Mouse (Mus musculus): Measurements from ENCODE around the gene Nfic. TPM values are rescaled to one million over a fixed set of nuclear protein-coding genes. Genes with fewer than 3 reads are reported as not detected.
A peak's percentile ranks its signal among the peaks of the same experiment; 100 is the strongest.

Gene Nfic
- polyA plus RNA-seq, 1 experiment = 26.7 TPM

- no peak for DNase-seq
- Histone ChIP-seq H3K4me1 (replicated peaks; ENCODE audit: control insufficient read depth, insufficient read depth, low read length) (peaks cover 8% of the 10 kb centered on the region; the same call in 1 of the 2 replicates), H3K36me3 (ENCODE audit: control insufficient read depth, insufficient read depth, low read length) (0 out of 2 replicates have a peak, but pooled peaks cover under 1% of the 10 kb centered on the region), H3K4me3 (ENCODE audit: control insufficient read depth, insufficient read depth, low read length) (peak overlapping the region; percentile 41), H3K27me3 (ENCODE audit: control insufficient read depth, insufficient read depth, low read length) (peaks cover 5% of the 10 kb centered on the region; the same call in 1 of the 2 replicates), H3K27ac (ENCODE audit: control insufficient read depth, insufficient read depth, low read length) (no peak overlapping the region)
- WGBS = 11% methylated on average over 35 of the region's 35 CpGs
- TF ChIP-seq CTCF (IDR thresholded peaks at IDR 0.05; ENCODE audit: borderline replicate concordance, control insufficient read depth, extremely low read depth, insufficient read depth, low read length, poor library complexity) = no peak
- TF ChIP-seq POLR2A (IDR thresholded peaks at IDR 0.05; ENCODE audit: control insufficient read depth, extremely low read depth, insufficient read depth, low read length, poor library complexity) = no peak
These were observed 26.4 kb upstream of the Nfic start for GRCm38 (mm10) chr10:81481605-81482532.

GRCm38 (mm10) chr10:81474461-81474860 is 19.0 kb upstream of the Nfic start:
- H3K4me1 ChIP-seq (replicated peaks; ENCODE audit: control insufficient read depth, insufficient read depth, low read length) = peaks cover 16% of the 10 kb centered on the region
- H3K27me3 ChIP-seq (ENCODE audit: control insufficient read depth, insufficient read depth, low read length) = peaks cover 10% of the 10 kb centered on the region
- no peak for DNase-seq
- no peak overlapping the region for H3K4me3 ChIP-seq (ENCODE audit: control insufficient read depth, insufficient read depth, low read length)
- no peak overlapping the region for H3K27ac ChIP-seq (ENCODE audit: control insufficient read depth, insufficient read depth, low read length)
- TF ChIP-seq CTCF (IDR thresholded peaks at IDR 0.05; ENCODE audit: borderline replicate concordance, control insufficient read depth, extremely low read depth, insufficient read depth, low read length, poor library complexity) = no peak
- no peak for TF ChIP-seq POLR2A (IDR thresholded peaks at IDR 0.05; ENCODE audit: control insufficient read depth, extremely low read depth, insufficient read depth, low read length, poor library complexity)
- no peaks in the 10 kb centered on the region for H3K36me3 ChIP-seq (ENCODE audit: control insufficient read depth, insufficient read depth, low read length)
- 73% methylated on average over 10 of the region's 10 CpGs for WGBS

GRCm38 (mm10) chr10:81473003-81473451 is 17.6 kb upstream of the Nfic start:
- DNase-seq = peak; percentile 47
- no peaks in the 10 kb centered on the region for H3K36me3 ChIP-seq (ENCODE audit: control insufficient read depth, insufficient read depth, low read length)
- 4% methylated on average over 22 of the region's 22 CpGs for WGBS
- no peak overlapping the region for H3K4me3 ChIP-seq (ENCODE audit: control insufficient read depth, insufficient read depth, low read length)
- TF ChIP-seq CTCF (IDR thresholded peaks at IDR 0.05; ENCODE audit: borderline replicate concordance, control insufficient read depth, extremely low read depth, insufficient read depth, low read length, poor library complexity) = no peak
- TF ChIP-seq POLR2A (IDR thresholded peaks at IDR 0.05; ENCODE audit: control insufficient read depth, extremely low read depth, insufficient read depth, low read length, poor library complexity) = no peak
- no peak overlapping the region for H3K27ac ChIP-seq (ENCODE audit: control insufficient read depth, insufficient read depth, low read length)
- peaks cover 16% of the 10 kb centered on the region for H3K4me1 ChIP-seq (replicated peaks; ENCODE audit: control insufficient read depth, insufficient read depth, low read length)
- peaks cover 10% of the 10 kb centered on the region for H3K27me3 ChIP-seq (ENCODE audit: control insufficient read depth, insufficient read depth, low read length)

- peaks cover 10% of the 10 kb centered on the region for H3K27me3 ChIP-seq (ENCODE audit: control insufficient read depth, insufficient read depth, low read length)
- H3K27ac ChIP-seq (ENCODE audit: control insufficient read depth, insufficient read depth, low read length) = no peak overlapping the region
- WGBS = 4% methylated on average over 18 of the region's 18 CpGs
- no peak overlapping the region for H3K4me3 ChIP-seq (ENCODE audit: control insufficient read depth, insufficient read depth, low read length)
- no peaks in the 10 kb centered on the region for H3K36me3 ChIP-seq (ENCODE audit: control insufficient read depth, insufficient read depth, low read length)
- peak; percentile 27 for DNase-seq
- peaks cover 16% of the 10 kb centered on the region for H3K4me1 ChIP-seq (replicated peaks; ENCODE audit: control insufficient read depth, insufficient read depth, low read length)
- TF ChIP-seq POLR2A (IDR thresholded peaks at IDR 0.05; ENCODE audit: control insufficient read depth, extremely low read depth, insufficient read depth, low read length, poor library complexity) = no peak
- TF ChIP-seq CTCF (IDR thresholded peaks at IDR 0.05; ENCODE audit: borderline replicate concordance, control insufficient read depth, extremely low read depth, insufficient read depth, low read length, poor library complexity) = no peak
These were observed 17.1 kb upstream of the Nfic start for GRCm38 (mm10) chr10:81472403-81473002.

GRCm38 (mm10) chr10:81470454-81470853 is 15.0 kb upstream of the Nfic start:
- peak; percentile 43 for DNase-seq
- H3K27me3 ChIP-seq (ENCODE audit: control insufficient read depth, insufficient read depth, low read length) = peaks cover 10% of the 10 kb centered on the region

GRCm38 (mm10) chr10:81469253-81469652 is 13.8 kb upstream of the Nfic start:
- WGBS = 84% methylated on average over 5 of the region's 5 CpGs
- no peak overlapping the region for H3K27ac ChIP-seq (ENCODE audit: control insufficient read depth, insufficient read depth, low read length)
- no peak for TF ChIP-seq POLR2A (IDR thresholded peaks at IDR 0.05; ENCODE audit: control insufficient read depth, extremely low read depth, insufficient read depth, low read length, poor library complexity)
- no peak for TF ChIP-seq CTCF (IDR thresholded peaks at IDR 0.05; ENCODE audit: borderline replicate concordance, control insufficient read depth, extremely low read depth, insufficient read depth, low read length, poor library complexity)

More at GRCm38 (mm10) chr10:81470454-81470853, 15.0 kb upstream of the Nfic start:
- Histone ChIP-seq H3K27ac (ENCODE audit: control insufficient read depth, insufficient read depth, low read length) (no peak overlapping the region), H3K36me3 (ENCODE audit: control insufficient read depth, insufficient read depth, low read length) (no peaks in the 10 kb centered on the region), H3K4me3 (ENCODE audit: control insufficient read depth, insufficient read depth, low read length) (peak overlapping the region; percentile 37), H3K4me1 (replicated peaks; ENCODE audit: control insufficient read depth, insufficient read depth, low read length) (peaks cover 16% of the 10 kb centered on the region)
- TF ChIP-seq CTCF (IDR thresholded peaks at IDR 0.05; ENCODE audit: borderline replicate concordance, control insufficient read depth, extremely low read depth, insufficient read depth, low read length, poor library complexity) (no peak), POLR2A (IDR thresholded peaks at IDR 0.05; ENCODE audit: control insufficient read depth, extremely low read depth, insufficient read depth, low read length, poor library complexity) (no peak)
- 25% methylated on average over 18 of the region's 18 CpGs for WGBS

More at GRCm38 (mm10) chr10:81469253-81469652, 13.8 kb upstream of the Nfic start:
- Histone ChIP-seq H3K4me1 (replicated peaks; ENCODE audit: control insufficient read depth, insufficient read depth, low read length) (peaks cover 17% of the 10 kb centered on the region), H3K36me3 (ENCODE audit: control insufficient read depth, insufficient read depth, low read length) (no peaks in the 10 kb centered on the region), H3K27me3 (ENCODE audit: control insufficient read depth, insufficient read depth, low read length) (peaks cover 10% of the 10 kb centered on the region), H3K4me3 (ENCODE audit: control insufficient read depth, insufficient read depth, low read length) (no peak overlapping the region)
- no peak for DNase-seq

Measured in thymus, adult 2 months (tissue).